Mouse (Mus musculus): Measurements from ENCODE around the gene Col25a1. TPM values are rescaled to one million over a fixed set of nuclear protein-coding genes. Genes with fewer than 3 reads are reported as not detected.

Gene Col25a1
- polyA plus RNA-seq, 1 experiment from 2014 or later, result 10.0 TPM

GRCm38 (mm10) chr3:130646110-130646810, 515.0 kb downstream of the Col25a1 start:
- Histone ChIP-seq H3K27me3 (no peaks in the 10 kb centered on the region), H3K27ac (no peak overlapping the region), H3K36me3 (no peaks in the 10 kb centered on the region), H3K4me2 (replicated peaks) (no peak overlapping the region), H3K4me1 (no peaks in the 10 kb centered on the region), H3K9me3 (replicated peaks) (no peaks in the 10 kb centered on the region), H3K9ac (no peak overlapping the region), H3K4me3 (no peak overlapping the region)
- 75% methylated on average over 11 of the region's 11 CpGs for WGBS
- no peak for ATAC-seq (ENCODE audit: low FRiP score)

Other genes with a start within 250 kb of the Col25a1 start
- 54.9 and 62.3 TPM in 2 replicates for gene Casp6, start 230.1 kb upstream of the Col25a1 start, polyA plus RNA-seq (2016; fragmentation: Nextera tagmentation; extraction: Ambion mirVana)
- 2.4 and 3.3 TPM in 2 replicates for gene Mcub, start 161.3 kb upstream of the Col25a1 start, polyA plus RNA-seq (2016; fragmentation: Nextera tagmentation; extraction: Ambion mirVana)
- 36.8 and 36.9 TPM in 2 replicates for gene Sec24b, start 69.9 kb upstream of the Col25a1 start, polyA plus RNA-seq (2016; fragmentation: Nextera tagmentation; extraction: Ambion mirVana)

All from hindbrain, embryonic 12.5 days (tissue).